Mouse (Mus musculus): ENCODE measurements around the gene Fgd2.

The Fgd2 gene

GRCm38 (mm10) chr17:29422912-29423504, 62.3 kb downstream of the Fgd2 start:
- DNase-seq (ENCODE audit: low read depth, low spot score), result no peak

DNA sequence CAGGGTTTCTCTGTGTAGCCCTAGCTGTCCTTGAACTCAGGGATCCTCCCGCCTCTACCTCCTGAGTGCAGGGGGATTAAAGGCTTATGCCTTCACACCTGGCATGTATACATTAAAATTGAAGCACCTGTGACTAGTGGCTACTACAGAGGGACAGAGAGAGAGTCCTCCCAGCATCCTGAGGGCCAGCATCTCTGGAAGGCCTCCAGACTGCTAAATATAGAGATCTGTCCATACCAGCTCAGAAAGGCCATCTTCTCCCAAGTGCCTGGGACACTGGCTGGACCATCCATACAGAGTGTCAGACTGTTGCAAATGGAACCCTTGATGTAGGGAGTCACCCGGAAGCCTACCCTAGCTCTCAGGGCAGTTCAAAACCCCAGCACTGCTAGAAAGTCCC, 63.3 kb downstream of the Fgd2 start:
- no peak for DNase-seq (ENCODE audit: low read depth, low spot score)

DNA sequence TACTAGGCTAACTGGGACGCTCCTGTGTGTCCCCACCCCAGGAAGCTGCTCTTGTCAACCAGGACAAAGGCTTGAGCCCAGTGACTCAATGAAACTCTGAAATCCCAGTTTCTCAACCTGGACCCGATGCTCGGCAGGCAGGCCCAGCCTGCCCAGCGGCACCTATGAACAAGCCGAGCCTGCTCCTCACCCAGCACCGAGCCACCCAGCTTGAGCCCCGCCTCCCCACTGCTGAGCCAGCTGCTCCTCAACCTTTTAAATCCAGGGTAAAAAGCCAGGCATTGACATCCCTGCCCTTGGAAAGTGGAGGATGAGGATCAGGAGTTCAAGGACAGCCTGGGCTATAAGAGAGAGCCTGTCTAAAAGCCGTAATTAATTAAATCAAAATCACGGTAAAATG, 64.6 kb downstream of the Fgd2 start:
- DNase-seq (ENCODE audit: low read depth, low spot score), result no peak

- no peak for DNase-seq (ENCODE audit: low read depth, low spot score)
Observed at GRCm38 (mm10) chr17:29428213-29428612, 67.5 kb downstream of the Fgd2 start.

- DNase-seq (ENCODE audit: low read depth, low spot score), result no peak
Observed at GRCm38 (mm10) chr17:29428826-29429225, 68.1 kb downstream of the Fgd2 start.

All from ZHBTc4 (cell line).